Mouse (Mus musculus): ENCODE results near the gene Gm49395. TPM values are rescaled to one million over a fixed set of nuclear protein-coding genes. Genes with fewer than 3 reads are reported as not detected.

Gm49395 gene
- polyA plus RNA-seq (2012; ENCODE audit: low replicate concordance) = 3.9 and 6.8 TPM in 2 replicates

GRCm38 (mm10) chr13:115101355-115102191 lies at the start of gene Gm49395, which contains the start of gene Itga1:
Gene Gm49395, minus strand, starts transcription at chr13:115101921.
Gene Itga1, minus strand, starts transcription at chr13:115101964.

GRCm38 (mm10) chr13:115090069-115090976 lies 11.4 kb downstream of the Gm49395 start, which contains the start of gene Pelo:
Gene Pelo, minus strand, starts transcription at chr13:115090186.

Other genes with a start within 250 kb of the Gm49395 start
- 0.55 and 0.79 TPM in 2 replicates for gene Itga2, start 169.8 kb downstream of the Gm49395 start, polyA plus RNA-seq (2012; ENCODE audit: low replicate concordance)
- gene Pelo, start 11.7 kb downstream of the Gm49395 start, polyA plus RNA-seq (2012; ENCODE audit: low replicate concordance) = 10.9 and 17.4 TPM in 2 replicates
- gene Itga1, start within 50 bp of the Gm49395 start, polyA plus RNA-seq (2012; ENCODE audit: low replicate concordance) = 0.31 and 1.1 TPM in 2 replicates